Comparison of ENCODE assay signal across 19 mouse cellular contexts in the genomic region with DNA sequence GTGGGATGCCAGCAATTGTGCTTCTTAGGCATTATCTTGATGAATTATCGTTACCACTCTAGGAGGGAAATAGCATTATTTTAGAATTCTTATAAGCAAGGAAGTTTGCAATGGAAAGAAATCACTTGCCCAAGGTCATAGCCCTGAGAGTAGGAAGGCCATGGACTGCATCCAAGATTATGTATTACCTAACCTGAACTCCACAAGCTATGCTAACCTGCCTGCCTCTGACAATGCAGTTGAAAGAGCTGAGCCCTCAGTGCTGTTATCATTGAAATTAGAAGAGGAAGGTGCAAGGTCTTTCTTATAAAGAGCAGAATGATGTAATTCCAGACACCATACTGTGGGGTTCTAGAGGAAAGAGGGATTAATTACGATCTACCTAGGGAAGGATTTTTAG.
DNase-seq lines count a peak whose midpoint lies in the region; ATAC-seq lines count a peak whose summit lies in the region.
"Had no signal": no experiment of that assay in that cellular context is flagged by ENCODE, and none has a peak within 500 bp of the region (broad histone marks: within the 10 kb centered on the region; RNA-seq: fewer than 3 reads in every experiment).

No protein-coding gene starts in this region.

- H3K9ac ChIP-seq in kidney, embryonic 14.5 days (ENCODE audit: low read depth, low read length) = no peak overlapping the region
- H3K9ac ChIP-seq: embryonic facial prominence, embryonic 15.5 days; heart, embryonic 15.5 days; hindbrain, embryonic 13.5 days; lung, embryonic 14.5 days; midbrain, embryonic 12.5 days had no signal

- ATAC-seq in kidney, embryonic 14.5 days (ENCODE audit: low FRiP score, low TSS enrichment) = no peak
- ATAC-seq: CD4-positive, CD25-positive, alpha-beta regulatory T cell, adult 4 months; forebrain, embryonic 14.5 days had no signal

- intact Hi-C loops in left cerebral cortex, postnatal 36 days (cut with DNase I) = loop anchor here (5.0 kb wide), 1 partner anchor 679 kb away; the partner anchor contains the start of gene Jun

- peak; percentile 69 for DNase-seq in adrenal gland, adult 8-10 months
- no peak for DNase-seq in adrenal gland, postnatal 4 days (ENCODE audit: low spot score in 2 of 2)
- DNase-seq in kidney, adult 9 months = peak; percentile 89
- DNase-seq in ES-CJ7 (ENCODE audit: low read depth, low spot score) = peak; percentile 31
- peak; percentile 56 for DNase-seq in adrenal gland, postnatal 14 days
- DNase-seq in left cerebral cortex, postnatal 36 days (ENCODE audit: low spot score in 2 of 2) = no peak
- DNase-seq: cerebellum, adult 8-10 months; heart, postnatal 36 days; lung, embryonic 14.5 days; thymus, adult 2 months; thymus, postnatal 4 days had no signal

- no peaks in the 10 kb centered on the region for H3K9me3 ChIP-seq in kidney, embryonic 14.5 days (ENCODE audit: control insufficient read depth, low read length)
- H3K9me3 ChIP-seq: embryonic facial prominence, embryonic 15.5 days; heart, embryonic 15.5 days; midbrain, embryonic 12.5 days had no signal

- H3K27me3 ChIP-seq in kidney, embryonic 14.5 days (ENCODE audit: control insufficient read depth, insufficient read depth, low read length) = no peaks in the 10 kb centered on the region
- H3K27me3 ChIP-seq: embryonic facial prominence, embryonic 15.5 days; heart, embryonic 15.5 days; hindbrain, embryonic 13.5 days; midbrain, embryonic 12.5 days had no signal

- no peak overlapping the region for H3K4me2 ChIP-seq in kidney, embryonic 14.5 days (replicated peaks; ENCODE audit: low read depth, low read length)
- H3K4me2 ChIP-seq: embryonic facial prominence, embryonic 15.5 days; heart, embryonic 15.5 days; hindbrain, embryonic 13.5 days; lung, embryonic 14.5 days; midbrain, embryonic 12.5 days had no signal

- no peak overlapping the region for H3K27ac ChIP-seq in kidney, embryonic 14.5 days (ENCODE audit: low read depth, low read length)
- H3K27ac ChIP-seq: embryonic facial prominence, embryonic 15.5 days; heart, embryonic 15.5 days; hindbrain, embryonic 13.5 days; kidney, postnatal 0 days; midbrain, embryonic 12.5 days had no signal

- peaks cover 6% of the 10 kb centered on the region for H3K4me1 ChIP-seq in kidney, embryonic 14.5 days (ENCODE audit: control insufficient read depth, insufficient read depth, low read length)

- H3K36me3 ChIP-seq in kidney, embryonic 14.5 days (ENCODE audit: control insufficient read depth, insufficient read depth, low read length) = no peaks in the 10 kb centered on the region
- H3K36me3 ChIP-seq: embryonic facial prominence, embryonic 15.5 days; heart, embryonic 15.5 days; hindbrain, embryonic 13.5 days; midbrain, embryonic 12.5 days had no signal

- WGBS in kidney, embryonic 14.5 days = 85% methylated on average over 2 of the region's 2 CpGs

- H3K4me3 ChIP-seq in kidney, embryonic 14.5 days (ENCODE audit: low read length) = no peak overlapping the region
- H3K4me3 ChIP-seq: embryonic facial prominence, embryonic 15.5 days; heart, embryonic 15.5 days; hindbrain, embryonic 13.5 days; midbrain, embryonic 12.5 days had no signal

Comparison
In these comparisons a context has a peak if more than half of its experiments do, and no peak if none do; other contexts are left out.
1. DNase-seq: peak in adrenal gland, adult 8-10 months (single experiment), kidney, adult 9 months (single experiment), ES-CJ7 (single experiment) and adrenal gland, postnatal 14 days (single experiment); none in adrenal gland, postnatal 4 days (0 of 2) and left cerebral cortex, postnatal 36 days (0 of 2).